Mouse (Mus musculus) stomach, embryonic 15.5 days (tissue): ENCODE measurements around the gene Slc35f1. TPM values are rescaled to one million over a fixed set of nuclear protein-coding genes. Genes with fewer than 3 reads are reported as not detected.

Experiments used
- ATAC-seq: fragments of 200-750 bp; cut with Nextera tagmentation; 2 replicates; pipeline ENCODE4 v1.8.0; 2017; ENCODE audit warnings: low read depth, moderate number of reproducible peaks, moderate TSS enrichment; ENCODE audit not compliant: insufficient read depth, low FRiP score
- H3K27ac ChIP-seq: fragments of 300-500 bp; sonication (generic); 2 replicates; pipeline ENCODE4 v1.5.1; 2015; ENCODE audit warnings: mild to moderate bottlenecking, inconsistent platforms
- H3K27me3 ChIP-seq: fragments of 300-500 bp; sonication (generic); replicated peaks from 2 replicates; pipeline ENCODE4 v1.6.1; 2015; ENCODE audit warnings: inconsistent platforms
- H3K36me3 ChIP-seq: fragments of 300-500 bp; sonication (generic); 2 replicates; pipeline ENCODE4 v1.6.1; 2015; ENCODE audit warnings: inconsistent platforms
- H3K4me1 ChIP-seq: fragments of 300-500 bp; sonication (generic); 2 replicates; pipeline ENCODE4 v1.6.1; 2015; ENCODE audit warnings: inconsistent platforms
- H3K4me2 ChIP-seq: fragments of 300-500 bp; sonication (generic); 2 replicates; pipeline ENCODE4 v1.6.1; 2015; ENCODE audit warnings: mild to moderate bottlenecking, inconsistent platforms
- H3K4me3 ChIP-seq: fragments of 300-500 bp; sonication (generic); replicated peaks from 2 replicates; pipeline ENCODE4 v1.5.1; 2015; ENCODE audit warnings: inconsistent platforms
- H3K9ac ChIP-seq: fragments of 300-500 bp; sonication (generic); 2 replicates; pipeline ENCODE4 v1.6.1; 2015; ENCODE audit warnings: inconsistent platforms
- H3K9me3 ChIP-seq: fragments of 300-500 bp; sonication (generic); 2 replicates; pipeline ENCODE4 v1.6.1; 2016; ENCODE audit warnings: inconsistent platforms
- WGBS: fragments of 180-500 bp; shearing (Covaris S2); methylation state at CpG from one replicate; pipeline ENCODE4 v1.1.7; 2015; 5-methylcytosine and 5-hydroxymethylcytosine counted together
- polyA plus RNA-seq: library from polyadenylated mRNA; unstranded; fragments of >200 nt; fragmentation: Nextera tagmentation; extraction: Ambion mirVana; gene quantifications from 2 replicates; pipeline ENCODE4 v1.2.1, GENCODE M21; 2015

Slc35f1 gene
- polyA plus RNA-seq, 1 experiment from 2014 or later, result 3.3 TPM

GRCm38 (mm10) chr10:52807808-52808207, 117.5 kb downstream of the Slc35f1 start:
- Histone ChIP-seq H3K4me3 (no peak overlapping the region), H3K9me3 (no peaks in the 10 kb centered on the region), H3K4me2 (no peak overlapping the region), H3K36me3 (no peaks in the 10 kb centered on the region), H3K27ac (no peak overlapping the region), H3K9ac (no peak overlapping the region), H3K4me1 (no peaks in the 10 kb centered on the region), H3K27me3 (no peaks in the 10 kb centered on the region)
- 50% methylated on average over 2 of the region's 2 CpGs for WGBS
- no peak for ATAC-seq

GRCm38 (mm10) chr10:52812861-52813260, 122.5 kb downstream of the Slc35f1 start:
- Histone ChIP-seq H3K27ac (no peak overlapping the region), H3K36me3 (no peaks in the 10 kb centered on the region), H3K9ac (no peak overlapping the region), H3K9me3 (no peaks in the 10 kb centered on the region), H3K4me3 (no peak overlapping the region), H3K4me2 (no peak overlapping the region), H3K4me1 (no peaks in the 10 kb centered on the region), H3K27me3 (no peaks in the 10 kb centered on the region)
- 83% methylated on average over 4 of the region's 4 CpGs for WGBS
- ATAC-seq, result no peak

DNA sequence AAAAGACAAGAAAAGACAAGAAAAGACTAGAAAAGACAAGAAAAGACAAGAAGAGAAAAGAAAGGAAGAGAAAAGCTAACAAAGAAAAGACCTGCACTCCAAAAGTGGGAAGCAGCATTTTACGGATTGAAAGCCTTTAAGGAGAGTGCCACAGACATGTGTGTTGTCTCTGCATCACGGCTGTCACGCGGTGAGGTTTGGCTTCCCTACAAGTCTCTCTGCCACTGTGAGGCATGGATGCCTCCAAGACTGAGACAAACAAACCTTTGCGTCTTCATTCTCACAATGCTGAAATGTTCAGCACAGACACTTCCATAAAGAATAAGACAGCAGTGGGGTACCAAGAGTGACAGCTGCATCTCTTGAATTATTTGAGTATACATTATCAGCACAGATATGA, 124.0 kb downstream of the Slc35f1 start:
- ATAC-seq, result no peak
- no peak overlapping the region for H3K27ac ChIP-seq

GRCm38 (mm10) chr10:52819661-52820060, 129.3 kb downstream of the Slc35f1 start:
- Histone ChIP-seq H3K4me2 (no peak overlapping the region), H3K36me3 (no peaks in the 10 kb centered on the region), H3K4me1 (no peaks in the 10 kb centered on the region), H3K27me3 (no peaks in the 10 kb centered on the region), H3K4me3 (no peak overlapping the region), H3K27ac (no peak overlapping the region), H3K9me3 (no peaks in the 10 kb centered on the region), H3K9ac (no peak overlapping the region)
- 88% methylated on average over 1 of the region's 1 CpGs for WGBS
- no peak for ATAC-seq

More for the DNA sequence above, 124.0 kb downstream of the Slc35f1 start:
- H3K27me3 ChIP-seq, result no peaks in the 10 kb centered on the region
- WGBS, result 77% methylated on average over 5 of the region's 5 CpGs
- no peaks in the 10 kb centered on the region for H3K36me3 ChIP-seq
- no peaks in the 10 kb centered on the region for H3K9me3 ChIP-seq
- H3K4me2 ChIP-seq, result no peak overlapping the region
- no peak overlapping the region for H3K9ac ChIP-seq
- no peaks in the 10 kb centered on the region for H3K4me1 ChIP-seq
- no peak overlapping the region for H3K4me3 ChIP-seq

DNA sequence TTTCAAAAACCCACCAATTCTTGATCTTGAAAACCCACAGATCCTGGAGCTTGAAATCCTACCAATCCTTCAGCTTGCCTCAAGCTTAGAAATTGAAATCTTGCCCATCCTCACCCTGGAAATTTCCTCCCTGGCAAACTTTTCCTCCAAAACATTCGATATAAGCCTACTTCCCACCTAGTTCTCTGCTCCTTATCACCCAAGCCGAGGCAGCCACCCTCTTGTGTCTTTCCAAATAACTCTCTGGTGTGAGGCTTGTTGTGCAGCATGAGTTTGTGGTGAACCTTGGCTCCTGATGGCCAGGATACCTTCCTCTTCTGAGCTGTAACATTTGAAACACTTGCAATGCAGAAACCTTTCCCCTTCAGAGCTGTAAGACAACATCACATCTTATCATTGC, 132.6 kb downstream of the Slc35f1 start:
- no peak overlapping the region for H3K4me2 ChIP-seq
- H3K9me3 ChIP-seq, result no peaks in the 10 kb centered on the region
- no peak overlapping the region for H3K27ac ChIP-seq
- H3K4me3 ChIP-seq, result no peak overlapping the region
- WGBS, result 77% methylated on average over 2 of the region's 2 CpGs
- ATAC-seq, result no peak
- H3K27me3 ChIP-seq, result no peaks in the 10 kb centered on the region
- H3K9ac ChIP-seq, result no peak overlapping the region
- no peaks in the 10 kb centered on the region for H3K36me3 ChIP-seq
- H3K4me1 ChIP-seq, result no peaks in the 10 kb centered on the region

GRCm38 (mm10) chr10:52825746-52826145, 135.4 kb downstream of the Slc35f1 start:
- Histone ChIP-seq H3K9ac (no peak overlapping the region), H3K4me3 (no peak overlapping the region), H3K9me3 (no peaks in the 10 kb centered on the region), H3K4me1 (no peaks in the 10 kb centered on the region), H3K27me3 (no peaks in the 10 kb centered on the region), H3K27ac (no peak overlapping the region), H3K4me2 (no peak overlapping the region), H3K36me3 (no peaks in the 10 kb centered on the region)
- ATAC-seq, result no peak
- 81% methylated on average over 4 of the region's 4 CpGs for WGBS

DNA sequence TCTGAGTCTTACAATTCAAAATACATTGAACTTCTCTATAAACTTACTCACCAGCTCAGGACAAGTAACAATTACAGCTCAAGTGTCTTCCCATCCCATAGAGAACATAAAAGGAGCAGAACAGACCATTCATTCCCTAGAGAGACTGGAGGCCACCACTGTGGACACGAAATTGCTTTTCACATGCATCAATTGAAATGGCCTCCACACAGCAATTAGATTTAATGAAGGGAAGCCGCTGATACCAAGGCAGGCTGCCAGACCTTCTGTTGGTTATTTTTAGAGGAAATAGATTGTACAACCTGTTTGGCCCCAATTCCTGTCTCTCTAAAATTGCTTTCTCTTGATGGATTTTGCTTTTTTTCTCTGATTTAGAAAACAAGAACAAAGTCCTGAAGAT, 150.5 kb downstream of the Slc35f1 start:
- ATAC-seq, result no peak
- H3K36me3 ChIP-seq, result no peaks in the 10 kb centered on the region
- no peak overlapping the region for H3K4me3 ChIP-seq
- H3K4me2 ChIP-seq, result no peak overlapping the region
- no peak overlapping the region for H3K9ac ChIP-seq
- no peaks in the 10 kb centered on the region for H3K9me3 ChIP-seq
- H3K27me3 ChIP-seq, result no peaks in the 10 kb centered on the region
- no peak overlapping the region for H3K27ac ChIP-seq
- 71% methylated on average over 2 of the region's 2 CpGs for WGBS
- H3K4me1 ChIP-seq, result no peaks in the 10 kb centered on the region

GRCm38 (mm10) chr10:52851994-52852393, 161.7 kb downstream of the Slc35f1 start:
- Histone ChIP-seq H3K27me3 (no peaks in the 10 kb centered on the region), H3K4me1 (no peaks in the 10 kb centered on the region), H3K9ac (no peak overlapping the region), H3K4me3 (no peak overlapping the region), H3K27ac (no peak overlapping the region), H3K4me2 (no peak overlapping the region), H3K9me3 (no peaks in the 10 kb centered on the region), H3K36me3 (no peaks in the 10 kb centered on the region)
- ATAC-seq, result no peak

- no peak overlapping the region for H3K9ac ChIP-seq
- no peak overlapping the region for H3K4me2 ChIP-seq
- no peak for ATAC-seq
- no peaks in the 10 kb centered on the region for H3K9me3 ChIP-seq
- no peak overlapping the region for H3K4me3 ChIP-seq
- 72% methylated on average over 2 of the region's 2 CpGs for WGBS
- no peak overlapping the region for H3K27ac ChIP-seq
- no peaks in the 10 kb centered on the region for H3K27me3 ChIP-seq
- no peaks in the 10 kb centered on the region for H3K36me3 ChIP-seq
- H3K4me1 ChIP-seq, result no peaks in the 10 kb centered on the region
These were observed 170.5 kb downstream of the Slc35f1 start for GRCm38 (mm10) chr10:52860851-52861250.

DNA sequence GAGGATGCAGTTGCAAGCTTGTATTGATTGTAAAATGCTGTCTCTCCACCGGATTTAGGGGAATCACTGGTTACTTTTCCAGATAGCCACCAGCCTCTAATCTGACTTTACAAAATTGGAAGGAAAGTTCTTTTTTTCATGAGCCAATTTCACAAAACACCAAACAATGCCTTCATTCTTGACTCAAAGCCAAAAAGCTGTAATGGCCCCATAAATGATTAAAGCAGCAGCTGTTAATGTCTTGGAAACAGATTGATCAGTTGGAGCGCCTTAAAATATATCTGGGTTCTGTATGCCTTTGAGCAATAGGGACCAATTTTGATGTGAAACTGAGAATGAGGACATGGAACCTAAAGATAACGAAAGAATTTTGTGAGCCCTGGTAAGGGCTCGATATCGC, 174.6 kb downstream of the Slc35f1 start:
- Histone ChIP-seq H3K36me3 (no peaks in the 10 kb centered on the region), H3K4me1 (no peaks in the 10 kb centered on the region), H3K27ac (no peak overlapping the region), H3K9me3 (no peaks in the 10 kb centered on the region), H3K9ac (no peak overlapping the region), H3K27me3 (no peaks in the 10 kb centered on the region), H3K4me3 (no peak overlapping the region), H3K4me2 (no peak overlapping the region)
- ATAC-seq, result no peak
- 76% methylated on average over 5 of the region's 5 CpGs for WGBS

- H3K27me3 ChIP-seq, result no peaks in the 10 kb centered on the region
- no peak for ATAC-seq
- H3K27ac ChIP-seq, result no peak overlapping the region
- H3K9me3 ChIP-seq, result no peaks in the 10 kb centered on the region
- no peak overlapping the region for H3K9ac ChIP-seq
- H3K4me2 ChIP-seq, result no peak overlapping the region
- H3K4me1 ChIP-seq, result no peaks in the 10 kb centered on the region
- H3K4me3 ChIP-seq, result no peak overlapping the region
- no peaks in the 10 kb centered on the region for H3K36me3 ChIP-seq
These were observed 180.8 kb downstream of the Slc35f1 start for GRCm38 (mm10) chr10:52871110-52871509.

DNA sequence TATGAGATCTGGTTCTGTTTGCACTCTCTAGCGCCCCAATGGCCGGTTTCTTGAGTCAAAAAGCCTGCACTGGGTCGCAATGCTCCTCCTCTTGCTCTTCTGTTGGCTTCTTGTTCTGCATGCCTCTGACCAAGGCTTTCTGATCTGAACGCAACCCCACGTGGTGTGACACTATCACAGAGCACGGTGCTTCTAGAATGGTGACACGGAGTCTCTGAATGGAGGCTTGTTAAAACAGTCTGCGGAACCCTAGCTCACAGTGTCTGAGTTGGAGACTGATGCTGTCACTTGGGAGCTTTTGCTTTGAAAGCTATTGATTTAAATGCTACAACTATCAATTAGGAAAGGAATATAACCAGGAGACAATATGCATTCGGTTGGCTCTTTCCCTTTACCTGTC, 183.8 kb downstream of the Slc35f1 start:
- Histone ChIP-seq H3K4me3 (no peak overlapping the region), H3K4me1 (no peaks in the 10 kb centered on the region), H3K9me3 (no peaks in the 10 kb centered on the region), H3K27ac (no peak overlapping the region), H3K4me2 (no peak overlapping the region), H3K9ac (no peak overlapping the region), H3K27me3 (no peaks in the 10 kb centered on the region), H3K36me3 (no peaks in the 10 kb centered on the region)
- ATAC-seq, result no peak
- WGBS, result 69% methylated on average over 9 of the region's 9 CpGs

- H3K4me2 ChIP-seq, result no peak overlapping the region
- no peaks in the 10 kb centered on the region for H3K36me3 ChIP-seq
- no peaks in the 10 kb centered on the region for H3K9me3 ChIP-seq
- H3K4me1 ChIP-seq, result no peaks in the 10 kb centered on the region
- H3K4me3 ChIP-seq, result no peak overlapping the region
- no peak overlapping the region for H3K9ac ChIP-seq
- H3K27ac ChIP-seq, result no peak overlapping the region
- H3K27me3 ChIP-seq, result no peaks in the 10 kb centered on the region
- ATAC-seq, result no peak
These were observed 184.4 kb downstream of the Slc35f1 start for GRCm38 (mm10) chr10:52874712-52875111.
